Mouse (Mus musculus) stomach, postnatal 0 days (tissue): ENCODE measurements around the gene Sprtn.

Experiments
- CTCF ChIP-seq: IDR thresholded peaks from 2 replicates; pipeline ENCODE4 v1.5.1; 2016; ENCODE audit warnings: antibody characterized with exemption, low read depth, mild to moderate bottlenecking, moderate library complexity
- EP300 ChIP-seq: optimal IDR thresholded peaks from 2 replicates; pipeline ENCODE3; 2016; ENCODE audit warnings: antibody characterized with exemption

- TF ChIP-seq CTCF: 0 out of 2 replicates have a peak, but pooled peaks have one; percentile 12
- TF ChIP-seq EP300: no peak
These were observed 33.0 kb downstream of the Sprtn start for GRCm38 (mm10) chr8:124930649-124931048.
